Mouse (Mus musculus): ENCODE data around the gene Atxn7l1. TPM values are rescaled to one million over a fixed set of nuclear protein-coding genes. Genes with fewer than 3 reads are reported as not detected.

The Atxn7l1 gene
- polyA plus RNA-seq, 1 experiment = 176 TPM

DNA sequence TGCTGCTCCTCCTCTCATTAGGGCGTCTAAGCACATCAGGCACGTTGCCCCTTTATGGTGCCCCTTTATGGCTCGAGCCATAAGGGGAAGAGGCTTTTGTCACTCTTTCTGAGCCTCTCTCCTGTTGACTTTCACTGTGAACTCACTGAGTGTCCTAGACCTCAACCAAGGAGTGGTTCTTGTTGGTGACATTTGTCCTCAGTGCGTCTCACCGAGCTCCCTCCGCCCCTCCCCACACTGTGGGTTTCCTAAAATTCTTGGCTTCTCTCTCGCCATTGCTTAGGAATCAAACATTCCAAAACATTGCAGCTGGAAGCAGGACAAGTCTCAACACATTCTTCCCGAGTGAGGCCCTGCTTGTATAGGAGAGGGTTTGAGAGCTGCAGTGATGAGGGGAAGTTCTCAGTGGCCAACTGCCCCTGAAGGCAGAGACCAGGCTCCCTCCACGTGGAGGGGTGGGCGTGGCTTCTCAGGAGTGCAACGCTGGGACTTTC, 46.0 kb downstream of the Atxn7l1 start:
- H3K36me3 ChIP-seq (ENCODE audit: control insufficient read depth, insufficient read depth, low read length) = no peaks in the 10 kb centered on the region
- no peak overlapping the region for H3K27ac ChIP-seq (ENCODE audit: control insufficient read depth, insufficient read depth, low read depth, low read length)
- no peak overlapping the region for H3K4me3 ChIP-seq (ENCODE audit: control insufficient read depth, low read depth, low read length)
- H3K4me1 ChIP-seq (ENCODE audit: control insufficient read depth, insufficient read depth, low read length) = no peaks in the 10 kb centered on the region
- no peaks in the 10 kb centered on the region for H3K27me3 ChIP-seq (ENCODE audit: control insufficient read depth, insufficient read depth, low read length)
- no peak for TF ChIP-seq CTCF (IDR thresholded peaks at IDR 0.05; ENCODE audit: control insufficient read depth, insufficient read depth, insufficient replicate concordance, low read depth, low read length)
- TF ChIP-seq POLR2A (IDR thresholded peaks at IDR 0.05; ENCODE audit: control insufficient read depth, low read depth, low read length) = no peak

DNA sequence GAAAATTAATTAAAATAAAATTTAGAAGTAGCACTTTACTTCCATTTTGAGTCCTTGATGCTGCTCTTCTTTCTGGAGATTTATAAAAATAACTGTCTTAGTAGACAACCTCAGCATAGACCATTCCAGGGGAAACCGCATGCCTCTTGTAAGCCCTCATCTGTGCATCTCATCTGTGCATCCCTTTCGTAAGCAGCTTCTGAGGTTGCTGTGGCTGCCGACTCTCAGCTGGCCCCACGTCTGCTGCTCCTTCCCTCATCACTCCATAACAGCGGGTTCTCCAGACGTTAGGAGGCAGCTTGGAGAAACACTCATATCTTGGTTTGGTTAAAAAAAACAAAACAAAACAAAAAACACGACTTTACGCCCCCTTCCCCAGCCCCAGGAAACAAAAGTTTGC, 47.7 kb downstream of the Atxn7l1 start:
- no peaks in the 10 kb centered on the region for H3K27me3 ChIP-seq (ENCODE audit: control insufficient read depth, insufficient read depth, low read length)
- TF ChIP-seq CTCF (IDR thresholded peaks at IDR 0.05; ENCODE audit: control insufficient read depth, insufficient read depth, insufficient replicate concordance, low read depth, low read length) (no peak), POLR2A (IDR thresholded peaks at IDR 0.05; ENCODE audit: control insufficient read depth, low read depth, low read length) (no peak)
- H3K36me3 ChIP-seq (ENCODE audit: control insufficient read depth, insufficient read depth, low read length) = no peaks in the 10 kb centered on the region
- H3K27ac ChIP-seq (ENCODE audit: control insufficient read depth, insufficient read depth, low read depth, low read length) = no peak overlapping the region
- no peak overlapping the region for H3K4me3 ChIP-seq (ENCODE audit: control insufficient read depth, low read depth, low read length)
- H3K4me1 ChIP-seq (ENCODE audit: control insufficient read depth, insufficient read depth, low read length) = no peaks in the 10 kb centered on the region

DNA sequence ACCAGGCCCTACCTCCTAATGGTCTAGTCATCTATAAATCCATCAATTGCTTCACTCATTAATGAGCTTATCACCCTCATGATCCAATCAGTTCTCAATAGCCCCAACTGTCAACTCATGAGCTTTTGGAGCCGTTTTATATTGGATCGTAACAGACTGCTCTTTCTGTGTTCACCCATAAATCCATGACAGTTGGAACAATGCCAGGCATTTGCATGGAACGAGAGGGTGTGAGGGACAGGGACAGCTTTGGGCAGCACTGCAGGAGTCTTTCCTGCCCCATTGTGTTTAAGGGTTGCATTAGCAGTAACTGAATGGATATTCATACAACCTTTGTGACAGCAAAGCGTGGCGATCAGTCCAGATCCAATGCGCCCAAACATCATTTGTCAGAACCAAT, 49.8 kb downstream of the Atxn7l1 start:
- Histone ChIP-seq H3K27ac (ENCODE audit: control insufficient read depth, insufficient read depth, low read depth, low read length) (no peak overlapping the region), H3K27me3 (ENCODE audit: control insufficient read depth, insufficient read depth, low read length) (no peaks in the 10 kb centered on the region), H3K4me1 (ENCODE audit: control insufficient read depth, insufficient read depth, low read length) (peaks cover 2% of the 10 kb centered on the region), H3K4me3 (ENCODE audit: control insufficient read depth, low read depth, low read length) (no peak overlapping the region), H3K36me3 (ENCODE audit: control insufficient read depth, insufficient read depth, low read length) (no peaks in the 10 kb centered on the region)
- TF ChIP-seq CTCF (IDR thresholded peaks at IDR 0.05; ENCODE audit: control insufficient read depth, insufficient read depth, insufficient replicate concordance, low read depth, low read length) = no peak
- no peak for TF ChIP-seq POLR2A (IDR thresholded peaks at IDR 0.05; ENCODE audit: control insufficient read depth, low read depth, low read length)

DNA sequence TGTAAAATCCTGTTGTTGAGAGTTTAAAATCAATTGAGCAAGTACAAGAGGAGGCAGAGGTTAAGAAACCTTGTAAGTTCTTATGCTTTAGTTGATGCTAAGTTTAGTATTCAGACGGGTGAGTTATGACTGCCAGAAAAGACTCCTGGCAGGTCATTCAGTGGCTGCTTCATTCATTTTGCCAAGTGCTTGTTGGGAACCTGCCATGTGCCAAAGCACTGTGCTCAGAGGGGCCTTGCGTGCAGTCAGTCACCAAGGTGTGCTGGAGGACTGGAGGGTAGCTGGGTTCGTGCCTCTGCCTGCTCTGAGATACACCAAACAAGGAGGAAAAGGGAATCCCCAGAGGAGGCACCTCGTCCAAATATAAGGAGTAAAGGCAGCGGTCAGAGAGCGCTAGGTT, 50.3 kb downstream of the Atxn7l1 start:
- H3K36me3 ChIP-seq (ENCODE audit: control insufficient read depth, insufficient read depth, low read length) = no peaks in the 10 kb centered on the region
- no peaks in the 10 kb centered on the region for H3K27me3 ChIP-seq (ENCODE audit: control insufficient read depth, insufficient read depth, low read length)
- H3K4me1 ChIP-seq (ENCODE audit: control insufficient read depth, insufficient read depth, low read length) = peaks cover 2% of the 10 kb centered on the region
- H3K27ac ChIP-seq (ENCODE audit: control insufficient read depth, insufficient read depth, low read depth, low read length) = no peak overlapping the region
- no peak overlapping the region for H3K4me3 ChIP-seq (ENCODE audit: control insufficient read depth, low read depth, low read length)
- TF ChIP-seq CTCF (IDR thresholded peaks at IDR 0.05; ENCODE audit: control insufficient read depth, insufficient read depth, insufficient replicate concordance, low read depth, low read length) = no peak
- TF ChIP-seq POLR2A (IDR thresholded peaks at IDR 0.05; ENCODE audit: control insufficient read depth, low read depth, low read length) = no peak

DNA sequence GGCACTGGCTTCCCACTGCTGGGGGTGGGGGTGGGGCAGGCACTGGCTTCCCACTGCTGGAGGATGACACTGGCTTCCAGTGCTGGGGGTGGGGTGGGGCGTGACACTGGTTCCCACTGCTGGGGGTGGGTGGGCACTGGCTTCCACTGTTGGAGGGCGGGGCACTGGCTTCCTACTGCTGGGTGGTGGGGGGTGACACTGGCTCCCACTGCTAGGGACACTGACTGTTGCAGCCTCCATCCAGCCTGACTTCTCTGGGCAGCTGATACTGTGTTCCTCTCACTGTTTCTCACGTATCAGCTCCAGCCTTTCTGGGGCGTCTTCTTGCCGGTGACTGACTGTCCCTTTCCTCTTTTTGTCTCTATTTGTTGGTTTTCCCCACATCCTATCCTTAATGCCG, 53.6 kb downstream of the Atxn7l1 start:
- Histone ChIP-seq H3K27ac (ENCODE audit: control insufficient read depth, insufficient read depth, low read depth, low read length) (no peak overlapping the region), H3K27me3 (ENCODE audit: control insufficient read depth, insufficient read depth, low read length) (no peaks in the 10 kb centered on the region), H3K4me3 (ENCODE audit: control insufficient read depth, low read depth, low read length) (no peak overlapping the region), H3K4me1 (ENCODE audit: control insufficient read depth, insufficient read depth, low read length) (peaks cover 2% of the 10 kb centered on the region), H3K36me3 (ENCODE audit: control insufficient read depth, insufficient read depth, low read length) (no peaks in the 10 kb centered on the region)
- TF ChIP-seq POLR2A (IDR thresholded peaks at IDR 0.05; ENCODE audit: control insufficient read depth, low read depth, low read length) = no peak

DNA sequence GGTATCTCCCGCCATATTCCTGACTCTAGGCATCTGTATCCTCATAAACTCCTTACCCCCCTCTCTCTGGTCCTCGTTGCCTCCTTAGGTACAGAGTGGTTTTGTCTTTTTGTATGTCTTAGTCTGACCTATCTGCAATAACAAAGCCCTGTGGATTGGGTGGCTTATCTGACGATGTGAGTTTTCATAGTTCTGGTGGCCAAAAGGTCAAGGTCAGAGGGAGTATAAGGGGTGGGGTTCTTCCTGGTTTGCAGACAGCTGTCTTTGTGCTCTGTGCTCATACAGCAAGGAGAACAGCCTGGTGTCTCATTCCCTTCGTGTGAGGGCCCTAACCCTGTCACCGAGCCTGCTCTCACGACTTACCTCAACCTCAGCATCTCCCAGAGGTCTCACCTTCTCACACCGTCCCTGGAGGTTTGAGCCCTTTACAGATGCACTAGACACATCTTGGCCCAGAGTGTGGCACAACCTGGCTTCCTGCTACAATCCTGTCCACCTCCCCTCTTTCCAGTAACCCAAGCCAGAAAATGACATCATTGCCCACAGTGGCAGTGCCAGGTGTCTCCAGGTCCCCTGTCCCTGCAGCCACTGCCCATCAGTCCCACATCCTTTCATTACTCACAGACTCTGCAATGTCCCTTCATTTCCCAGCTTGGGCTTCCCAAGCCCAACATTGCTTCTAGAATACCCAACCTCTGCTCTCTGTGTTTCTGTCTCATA, 54.2 kb downstream of the Atxn7l1 start:
- Histone ChIP-seq H3K36me3 (ENCODE audit: control insufficient read depth, insufficient read depth, low read length) (no peaks in the 10 kb centered on the region), H3K27me3 (ENCODE audit: control insufficient read depth, insufficient read depth, low read length) (no peaks in the 10 kb centered on the region), H3K27ac (ENCODE audit: control insufficient read depth, insufficient read depth, low read depth, low read length) (no peak overlapping the region), H3K4me3 (ENCODE audit: control insufficient read depth, low read depth, low read length) (no peak overlapping the region), H3K4me1 (ENCODE audit: control insufficient read depth, insufficient read depth, low read length) (peaks cover 2% of the 10 kb centered on the region)
- no peak for TF ChIP-seq CTCF (IDR thresholded peaks at IDR 0.05; ENCODE audit: control insufficient read depth, insufficient read depth, insufficient replicate concordance, low read depth, low read length)
- no peak for TF ChIP-seq POLR2A (IDR thresholded peaks at IDR 0.05; ENCODE audit: control insufficient read depth, low read depth, low read length)

DNA sequence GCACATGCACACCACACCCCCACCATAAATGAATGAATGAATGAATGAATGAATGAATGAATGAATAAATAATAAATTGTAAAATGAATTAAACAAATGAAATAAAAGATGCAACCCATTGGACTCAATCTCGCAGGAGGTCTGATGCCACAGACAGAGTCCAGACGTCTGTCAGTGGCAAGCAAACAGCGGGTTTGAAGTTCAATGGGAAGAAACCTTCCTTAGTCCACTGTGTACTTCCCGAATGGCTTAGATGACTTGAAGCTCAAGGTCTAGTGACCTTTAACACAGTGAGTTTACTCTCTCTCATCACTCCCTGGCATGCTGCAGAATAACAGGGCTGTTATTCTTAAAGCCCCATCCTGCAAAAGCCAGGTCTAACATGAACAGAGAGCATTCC, 57.8 kb downstream of the Atxn7l1 start:
- no peak overlapping the region for H3K27ac ChIP-seq (ENCODE audit: control insufficient read depth, insufficient read depth, low read depth, low read length)
- H3K27me3 ChIP-seq (ENCODE audit: control insufficient read depth, insufficient read depth, low read length) = no peaks in the 10 kb centered on the region
- TF ChIP-seq CTCF (IDR thresholded peaks at IDR 0.05; ENCODE audit: control insufficient read depth, insufficient read depth, insufficient replicate concordance, low read depth, low read length) (no peak), POLR2A (IDR thresholded peaks at IDR 0.05; ENCODE audit: control insufficient read depth, low read depth, low read length) (no peak)

More for the DNA sequence above, 57.8 kb downstream of the Atxn7l1 start:
- Histone ChIP-seq H3K4me3 (ENCODE audit: control insufficient read depth, low read depth, low read length) (no peak overlapping the region), H3K36me3 (ENCODE audit: control insufficient read depth, insufficient read depth, low read length) (no peaks in the 10 kb centered on the region), H3K4me1 (ENCODE audit: control insufficient read depth, insufficient read depth, low read length) (peaks cover 2% of the 10 kb centered on the region)
